Mouse (Mus musculus) kidney, postnatal 36 days (tissue): ENCODE measurements around the gene Poc1b.

Source experiments
- DNase-seq, 2 experiments: peaks; one replicate each; pipeline ENCODE4 v3.0.0; 2021 to 2022; ENCODE audit warnings: mixed read lengths in 2 of 2

Gene Poc1b

DNA sequence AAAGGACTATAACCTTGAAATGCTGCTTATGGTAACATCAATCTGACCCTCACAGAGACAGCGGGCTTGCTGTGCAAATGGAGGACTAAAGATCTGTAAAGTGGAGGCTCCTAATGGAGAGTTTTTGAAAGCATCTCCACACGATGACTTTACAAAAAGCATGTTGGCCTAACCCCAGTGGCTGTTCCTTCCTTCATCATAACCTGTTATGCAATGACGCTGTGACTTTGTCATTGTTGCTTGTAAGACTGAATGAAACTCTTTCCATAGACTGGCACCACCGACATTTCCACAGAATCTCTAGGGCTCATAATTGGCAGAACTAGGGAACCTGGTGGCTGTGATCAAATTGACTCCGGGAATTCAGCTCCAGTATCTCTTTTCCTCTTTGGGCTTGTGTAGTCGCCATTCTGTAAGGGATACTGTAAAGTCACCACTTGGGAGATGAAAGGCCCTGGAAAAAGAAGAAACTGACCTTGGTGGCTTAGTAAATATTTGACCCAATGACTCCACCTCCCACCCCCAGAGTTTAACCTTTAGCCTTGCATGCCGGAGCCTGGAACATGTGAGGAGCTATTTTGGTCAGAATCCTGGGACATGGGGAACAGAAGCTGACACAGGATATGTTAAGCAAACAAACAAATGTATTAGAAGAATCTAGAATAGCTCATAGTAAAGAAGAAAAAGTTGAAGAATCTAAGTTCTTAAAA lies 125.8 kb downstream of the Poc1b start:
- peak; percentile 80 to 93 for DNase-seq

DNA sequence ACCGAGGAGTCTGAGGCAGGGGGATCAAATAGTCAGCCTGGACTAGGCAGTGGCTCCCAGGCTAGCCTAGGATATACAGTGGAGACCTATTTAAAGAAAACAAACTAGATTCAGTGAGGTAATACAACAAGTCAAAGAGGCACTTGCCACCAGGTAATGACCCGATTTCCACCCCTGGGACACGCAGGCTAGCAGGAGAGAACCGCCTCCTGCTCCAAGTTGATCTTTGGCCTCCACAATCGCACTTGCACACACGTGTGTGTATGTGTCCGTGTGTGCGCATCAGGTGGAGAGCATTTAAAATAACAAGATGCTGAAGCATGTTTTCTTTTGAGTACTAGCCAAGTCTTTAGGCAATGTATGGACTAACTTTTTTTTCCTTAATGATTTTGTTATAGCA lies 127.5 kb downstream of the Poc1b start:
- DNase-seq: peak; percentile 53 to 56

DNA sequence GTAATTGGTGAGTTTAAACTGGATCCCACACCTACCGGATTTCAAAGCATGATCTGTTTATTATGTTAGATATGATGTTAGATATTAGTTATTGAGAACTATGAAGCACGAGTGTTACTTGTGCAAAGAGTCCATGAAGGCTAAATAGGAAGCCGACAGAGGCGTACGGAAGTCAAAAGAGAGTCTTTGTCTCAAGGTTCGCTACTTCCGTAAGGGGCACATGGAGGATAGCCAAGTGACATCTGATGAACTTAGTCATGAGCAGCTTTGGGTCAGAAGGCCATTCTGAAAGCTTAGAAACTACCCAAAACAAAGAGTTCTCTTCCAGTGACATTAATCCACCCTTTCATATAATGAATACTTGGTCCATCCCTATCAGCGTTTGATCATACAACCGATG lies 128.2 kb downstream of the Poc1b start:
- peak; percentile 43 to 56 for DNase-seq

DNA sequence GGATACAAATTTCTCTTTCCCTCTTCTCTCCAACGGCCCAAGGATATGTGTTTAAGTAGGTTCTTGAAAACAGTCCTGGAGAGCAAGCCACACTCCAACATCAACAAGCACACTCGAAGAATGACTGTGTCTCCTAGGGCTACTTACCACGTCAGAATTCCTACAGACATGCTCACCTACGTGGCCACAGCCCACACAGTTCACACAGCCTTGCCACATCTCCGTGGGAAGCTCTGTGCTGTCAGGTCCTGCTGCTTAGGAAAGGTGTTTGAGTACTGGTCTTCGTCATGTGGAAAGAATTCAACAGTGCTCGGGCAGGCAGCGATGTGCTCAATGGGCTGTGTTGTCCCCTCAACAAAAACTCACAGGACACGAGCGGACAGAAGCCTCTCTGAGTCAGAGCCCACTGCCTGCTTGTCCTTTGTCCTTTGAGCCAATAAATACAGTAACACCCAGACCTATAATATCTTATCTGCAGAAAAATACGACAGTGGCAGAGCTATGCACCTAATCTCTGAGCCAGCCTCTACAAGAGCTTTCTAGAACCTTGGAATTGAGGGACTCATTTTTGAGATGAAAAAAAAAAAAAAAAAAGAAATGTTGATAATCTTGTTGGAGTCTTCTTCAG lies 130.5 kb downstream of the Poc1b start:
- no peak for DNase-seq

DNA sequence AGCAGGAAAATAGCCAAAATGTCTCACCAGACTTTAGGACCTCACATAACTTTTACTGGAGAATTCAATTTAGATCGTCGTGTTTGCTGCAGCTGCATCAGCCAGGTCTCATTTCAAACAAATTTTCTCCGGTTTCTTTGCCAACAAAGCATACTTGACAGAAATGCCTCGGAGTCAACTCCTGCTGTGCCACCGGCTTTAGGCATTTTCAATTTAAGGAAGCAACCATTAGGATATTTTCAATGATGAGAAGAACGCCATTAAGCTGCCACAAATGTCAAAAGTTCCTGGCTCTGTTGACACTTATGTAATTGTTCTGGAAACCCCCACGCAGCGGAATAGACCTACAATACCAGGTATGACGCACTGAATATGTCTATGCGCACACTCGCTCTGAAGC lies 131.7 kb downstream of the Poc1b start:
- DNase-seq: no peak

DNA sequence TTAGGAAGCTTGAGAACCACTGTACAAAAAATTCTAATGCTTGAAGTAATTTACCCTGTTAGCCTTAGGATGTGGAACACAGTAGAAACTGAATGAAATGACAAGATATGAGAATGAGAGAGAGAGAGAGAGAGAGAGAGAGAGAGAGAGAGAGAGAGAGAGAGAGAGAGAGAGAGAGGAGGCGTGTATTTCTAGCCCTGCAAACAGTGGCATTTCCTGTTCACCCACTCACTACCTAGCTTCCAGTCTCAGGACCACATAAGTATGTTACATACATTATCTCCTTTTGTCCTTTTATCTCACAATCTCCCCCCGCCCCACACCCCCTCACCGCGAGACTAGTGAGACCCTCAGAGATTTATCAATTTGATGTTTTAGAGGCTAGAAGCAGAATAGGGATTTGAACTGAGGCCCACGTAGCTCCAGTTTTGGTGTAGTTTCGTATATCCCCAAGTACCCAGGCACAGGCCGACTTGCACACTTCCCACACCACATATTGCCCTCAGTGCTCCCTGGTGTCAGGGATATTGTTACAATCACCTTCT lies 134.5 kb downstream of the Poc1b start:
- no peak for DNase-seq

DNA sequence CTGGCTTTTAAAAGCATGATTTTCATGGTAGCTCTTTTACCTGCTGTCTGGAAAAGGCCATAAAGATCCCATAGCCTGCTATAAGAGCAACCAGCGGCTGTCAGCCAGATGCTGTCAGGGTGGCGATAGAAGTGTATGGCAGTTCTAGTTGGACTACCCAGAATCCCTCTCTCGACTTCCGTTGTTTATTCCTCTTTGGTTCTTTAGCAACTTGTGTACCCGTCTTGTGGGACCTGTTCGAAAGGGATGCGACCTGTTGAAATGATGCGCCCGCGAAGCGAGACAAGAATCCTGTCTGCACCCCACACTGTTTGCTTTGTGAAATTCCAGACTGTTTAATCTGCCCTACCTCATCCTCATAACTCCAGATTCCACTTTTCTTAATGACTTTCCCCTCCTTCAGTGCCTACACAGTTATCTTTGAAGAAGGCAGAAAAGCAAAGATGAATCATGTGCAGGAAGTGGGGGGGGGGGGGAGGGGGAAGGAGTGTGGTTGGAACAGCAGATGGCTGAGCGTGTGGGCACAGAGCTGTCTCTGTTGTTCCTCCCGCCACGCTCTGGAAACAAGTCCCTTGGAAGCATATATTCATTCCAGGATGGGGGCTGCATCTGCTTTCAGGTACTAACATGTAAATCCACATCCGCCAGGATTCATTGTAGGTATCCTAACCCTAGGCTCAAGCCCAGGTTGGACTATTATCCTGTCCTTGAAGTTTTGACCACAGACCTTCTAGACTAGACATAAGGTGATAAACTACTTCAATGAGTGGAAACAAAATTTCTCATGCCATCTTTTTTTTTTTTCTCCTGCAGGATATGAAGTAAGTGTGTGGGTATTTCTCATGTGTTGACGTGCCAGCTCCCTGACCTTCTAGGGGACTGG lies 135.2 kb downstream of the Poc1b start:
- no peak for DNase-seq

DNA sequence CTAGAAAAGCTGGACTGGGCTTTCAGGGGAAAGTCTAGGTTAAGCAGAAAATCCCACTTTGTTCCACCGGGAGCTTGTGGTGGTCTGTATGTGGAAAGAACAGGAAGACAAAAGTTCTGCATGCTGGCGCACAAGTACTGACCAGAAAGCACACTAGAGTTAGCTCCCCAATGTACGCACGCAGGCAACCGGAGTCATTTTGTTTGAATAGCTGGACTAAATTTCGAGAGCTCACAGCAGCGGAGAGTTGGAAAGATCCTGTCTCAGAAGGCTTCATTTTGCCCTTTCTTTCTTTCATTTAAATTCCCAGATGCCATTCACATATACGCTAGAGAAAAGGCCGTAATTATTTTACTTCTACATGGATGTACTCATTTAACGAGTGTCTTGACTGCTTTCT lies 135.9 kb downstream of the Poc1b start:
- DNase-seq: no peak

DNA sequence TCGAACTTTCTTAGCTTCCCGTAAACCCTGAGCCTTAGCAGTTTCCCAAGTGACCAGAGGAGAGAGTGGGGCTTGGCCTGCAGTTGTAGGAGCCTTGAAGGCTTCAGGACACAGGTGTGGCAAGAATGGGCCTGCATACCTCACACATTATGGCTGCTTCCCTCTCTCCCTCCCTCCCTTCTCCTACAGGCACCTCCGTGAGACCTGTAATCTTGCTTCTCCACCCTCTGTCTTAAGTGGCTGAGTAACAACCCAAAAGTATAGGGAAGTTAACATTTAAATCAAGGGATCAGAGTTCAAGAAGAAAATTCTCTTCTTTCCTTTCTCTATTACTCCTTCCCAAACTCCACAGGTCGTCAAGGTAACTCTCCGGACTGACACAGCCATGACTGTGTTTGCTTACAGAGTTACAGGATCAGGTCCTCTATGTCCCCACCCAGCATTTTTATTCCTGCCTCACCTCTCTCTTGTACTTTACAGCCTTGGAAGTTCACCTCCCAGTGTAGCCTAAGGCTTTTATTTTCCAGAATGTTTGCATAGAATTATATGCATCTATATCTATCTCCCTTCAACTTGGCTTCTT lies 137.2 kb downstream of the Poc1b start:
- DNase-seq: no peak

DNA sequence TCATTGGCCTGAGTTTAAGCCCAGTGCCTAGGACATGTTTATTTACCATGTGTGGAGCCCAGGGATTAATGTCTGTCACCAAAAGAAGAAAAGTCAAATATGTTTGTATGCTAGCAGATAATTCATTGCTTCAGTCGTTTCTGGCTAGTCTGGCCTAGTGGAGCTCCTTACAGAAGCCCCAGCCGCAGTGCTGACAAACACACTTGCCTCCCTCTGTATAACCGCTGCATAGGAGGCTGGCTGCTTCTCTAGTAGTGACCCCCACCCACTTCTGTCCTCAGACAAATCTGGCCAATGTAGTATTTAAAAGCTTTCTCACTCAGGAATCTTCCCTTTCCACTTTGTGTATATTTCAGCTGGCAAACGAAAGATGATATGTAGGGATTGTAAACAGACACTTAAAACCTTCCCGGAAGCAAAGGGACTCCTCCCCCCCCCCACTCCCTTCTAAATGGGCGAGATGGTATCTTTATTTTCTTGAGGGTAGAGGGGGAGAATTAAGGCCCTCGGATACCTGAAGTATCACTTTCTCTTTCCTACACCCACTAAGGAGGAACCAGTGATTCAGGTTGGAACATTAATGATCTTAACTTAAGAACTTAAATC lies 137.9 kb downstream of the Poc1b start:
- no peak for DNase-seq

DNA sequence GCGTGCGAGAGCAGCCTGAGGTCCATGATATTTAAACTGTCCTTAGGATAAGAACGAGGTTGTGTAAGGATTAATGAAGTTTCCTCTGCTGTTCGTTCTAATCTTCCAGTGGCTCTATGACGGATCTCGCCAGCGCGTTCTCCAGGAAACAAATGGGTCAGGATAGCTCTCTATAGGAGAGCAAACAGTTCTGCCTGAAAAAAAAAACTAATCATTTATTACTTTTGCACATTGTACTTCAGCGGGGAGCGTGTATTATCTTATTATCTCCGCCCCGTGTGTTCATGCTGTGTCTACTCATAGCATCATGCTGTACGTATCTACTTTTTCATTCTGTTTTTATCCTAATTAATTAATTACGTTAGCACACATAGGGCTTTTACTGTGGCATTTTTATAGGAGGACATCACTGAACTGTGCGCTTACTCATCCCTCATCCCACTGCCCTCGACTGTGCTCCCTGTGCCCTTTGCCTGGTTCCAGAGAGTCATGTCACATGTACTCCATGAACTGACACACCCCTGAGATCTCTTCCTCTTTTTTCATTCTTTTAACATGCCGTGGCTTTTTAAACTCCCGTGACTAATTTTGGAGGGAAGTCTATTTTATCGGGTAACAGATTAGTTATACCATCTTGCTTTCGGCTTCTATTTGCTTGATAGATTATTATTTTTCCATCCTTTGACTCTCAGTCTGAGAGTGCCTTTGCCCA lies 140.1 kb downstream of the Poc1b start:
- no peak for DNase-seq
